Mouse (Mus musculus): ENCODE results near the gene Heatr5a.

Gene Heatr5a

DNA sequence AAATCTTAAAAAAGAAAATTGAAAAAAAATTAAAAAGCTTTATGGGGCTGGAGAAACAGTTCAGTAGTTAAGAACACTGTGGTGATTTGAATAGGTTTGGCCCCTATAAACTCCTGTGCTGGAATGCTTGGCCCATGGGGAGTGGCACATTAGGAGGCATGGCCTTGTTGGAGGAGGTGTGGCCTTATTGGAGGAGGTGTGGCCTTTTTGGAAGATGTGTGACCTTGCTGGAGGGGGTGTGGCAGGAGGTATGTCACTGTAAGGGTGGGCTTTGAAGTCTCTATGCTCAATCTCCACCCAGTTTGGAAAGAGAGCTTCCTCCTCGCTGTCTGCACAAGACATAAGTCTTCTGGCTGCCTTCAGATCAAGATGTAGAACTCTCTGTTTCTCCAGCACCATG lies 3.3 kb upstream of the Heatr5a start:
- in situ Hi-C loops (cut with MboI; ENCODE audit: low sequenced_read_pairs) = no loop called here

DNA sequence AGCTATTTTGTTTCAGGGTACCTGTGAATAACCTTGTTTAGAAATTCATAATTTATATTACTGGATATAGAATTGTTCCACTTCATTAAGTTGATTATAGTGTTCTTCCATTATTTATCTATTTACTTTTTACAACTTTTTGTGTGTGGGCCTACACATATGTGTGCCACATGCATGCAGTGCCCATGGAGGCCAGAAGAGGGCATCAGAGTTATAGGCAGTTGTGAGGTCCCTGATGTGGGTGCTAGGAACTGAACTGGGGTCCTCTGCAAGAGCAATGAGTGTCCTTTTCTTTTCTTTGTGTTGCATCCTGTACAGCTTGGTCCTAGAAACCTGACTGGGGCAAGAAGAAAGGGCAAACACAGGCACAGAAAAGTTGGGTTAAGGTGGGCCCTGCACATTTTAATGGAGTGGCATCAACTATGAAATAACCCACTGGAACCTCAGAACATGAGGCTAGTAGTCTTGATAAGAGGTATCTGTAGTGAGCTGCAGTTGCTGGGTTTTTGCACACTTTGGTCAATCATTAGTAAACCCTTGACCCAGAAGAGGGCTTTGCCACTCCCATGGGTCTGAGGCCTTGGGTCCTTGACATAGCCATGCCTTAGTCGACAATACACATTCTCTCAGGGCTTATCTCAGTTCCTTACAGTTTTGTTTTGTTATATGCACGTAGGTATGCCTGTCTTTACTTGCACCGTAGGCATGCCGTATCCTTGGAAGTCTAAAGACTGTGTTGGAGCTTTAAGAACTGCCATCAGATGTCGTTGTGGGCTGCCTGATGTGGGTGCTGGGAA lies 1.3 kb upstream of the Heatr5a start:
- in situ Hi-C loops (cut with MboI; ENCODE audit: low sequenced_read_pairs) = no loop called here

DNA sequence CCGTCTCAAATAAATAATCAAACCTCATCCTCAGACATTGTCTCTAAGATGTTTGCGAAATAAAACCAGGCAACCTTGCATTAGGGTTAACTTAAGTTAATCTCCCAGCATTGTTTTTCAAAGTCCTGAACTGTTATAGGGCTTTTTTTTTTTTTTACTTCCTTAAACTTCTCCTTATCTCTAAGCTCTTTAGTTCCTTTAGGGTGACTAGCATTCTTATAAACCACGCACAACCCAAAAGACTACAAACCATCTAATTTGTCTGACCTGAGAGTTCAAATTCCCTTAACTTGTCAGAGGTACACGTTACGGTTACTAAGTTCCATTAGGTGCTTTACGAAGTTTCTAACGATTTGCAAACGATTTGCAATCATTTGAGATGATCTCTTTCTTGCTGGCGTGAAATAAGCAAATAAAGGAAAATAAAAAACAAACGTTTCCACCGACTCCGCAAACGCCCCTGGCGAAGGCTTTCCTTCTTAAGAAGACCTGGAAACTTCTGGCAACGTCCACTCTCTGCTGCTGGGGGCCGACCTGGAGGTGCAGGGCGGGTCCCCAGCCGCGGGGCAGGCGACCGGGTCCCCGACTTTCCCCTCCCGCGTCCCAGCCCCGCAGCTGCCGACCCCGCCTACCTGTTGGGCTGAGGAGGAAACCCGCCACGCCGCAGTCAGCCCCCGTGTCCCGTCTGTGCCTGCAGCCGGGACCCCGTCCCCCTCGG lies 610 bp downstream of the Heatr5a start:
- in situ Hi-C loops (cut with MboI; ENCODE audit: low sequenced_read_pairs) = no loop called here

DNA sequence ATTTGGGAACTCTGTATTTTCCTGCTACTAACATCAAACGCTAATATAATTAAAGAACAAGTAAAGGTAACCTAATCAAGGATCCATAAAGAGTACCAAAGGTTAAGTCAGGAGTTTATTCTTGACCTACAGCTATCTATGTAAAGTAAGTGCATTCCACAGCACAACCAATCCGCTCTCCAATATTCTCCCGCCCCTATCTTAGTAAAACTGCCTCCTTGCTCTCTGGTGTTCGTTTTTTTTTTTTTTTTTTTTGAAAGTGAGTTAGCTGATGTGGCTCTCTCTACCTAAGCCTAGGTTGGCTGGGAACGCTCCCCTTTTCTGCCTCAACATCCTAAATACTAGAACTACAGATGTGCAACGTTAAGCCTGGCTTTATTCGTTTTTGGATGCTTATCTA lies 1.2 kb downstream of the Heatr5a start:
- in situ Hi-C loops (cut with MboI; ENCODE audit: low sequenced_read_pairs) = no loop called here

DNA sequence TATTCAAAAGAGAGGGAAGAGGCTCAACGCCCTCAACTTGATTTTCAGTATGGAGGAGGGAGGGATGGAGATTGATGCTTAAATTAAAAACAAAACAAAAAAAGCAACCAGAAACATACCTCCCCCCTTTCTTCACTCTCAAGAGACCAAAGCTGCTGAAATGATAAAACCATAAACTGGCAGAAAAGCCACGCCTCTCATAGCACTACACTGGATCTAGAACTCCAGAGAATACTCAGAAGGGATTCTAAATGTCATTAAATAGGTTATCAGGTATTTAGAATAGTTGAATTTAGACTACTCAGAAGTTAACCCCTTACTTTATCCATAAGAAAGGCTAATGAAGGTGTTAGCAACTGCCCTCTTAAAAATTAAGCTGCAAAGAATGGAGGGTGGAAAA lies 2.0 kb downstream of the Heatr5a start:
- in situ Hi-C loops (cut with MboI; ENCODE audit: low sequenced_read_pairs) = no loop called here

DNA sequence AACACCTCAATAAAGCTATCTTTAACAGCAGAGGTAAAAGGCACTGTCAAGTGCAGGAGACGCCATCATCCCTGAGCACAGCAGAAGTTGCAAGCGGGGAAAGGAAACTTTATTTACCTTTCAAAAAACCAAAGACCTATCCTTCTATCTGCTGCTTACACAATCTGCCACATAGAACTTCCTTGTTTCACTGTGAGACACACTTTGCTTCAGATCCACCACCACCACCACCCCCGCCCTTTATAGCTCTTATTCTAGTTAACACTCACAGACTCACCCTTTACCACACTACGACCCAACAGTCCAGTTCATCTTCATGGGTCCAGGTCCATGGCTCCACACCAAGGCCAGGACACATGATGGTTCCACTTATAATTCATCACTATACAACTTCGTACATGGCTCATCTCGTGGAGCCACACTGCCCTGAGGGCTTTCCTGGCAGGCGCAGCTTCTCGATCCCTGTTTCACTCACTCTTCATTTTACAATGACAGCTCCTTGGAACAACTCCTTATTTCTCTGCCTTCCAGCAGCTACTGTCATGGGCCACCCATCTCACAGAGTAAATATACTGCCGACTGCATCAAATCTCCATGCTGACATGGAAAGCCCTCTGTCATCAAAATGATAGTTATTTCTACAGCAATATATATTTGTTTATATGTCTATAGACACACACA lies 3.1 kb downstream of the Heatr5a start:
- in situ Hi-C loops (cut with MboI; ENCODE audit: low sequenced_read_pairs) = no loop called here

DNA sequence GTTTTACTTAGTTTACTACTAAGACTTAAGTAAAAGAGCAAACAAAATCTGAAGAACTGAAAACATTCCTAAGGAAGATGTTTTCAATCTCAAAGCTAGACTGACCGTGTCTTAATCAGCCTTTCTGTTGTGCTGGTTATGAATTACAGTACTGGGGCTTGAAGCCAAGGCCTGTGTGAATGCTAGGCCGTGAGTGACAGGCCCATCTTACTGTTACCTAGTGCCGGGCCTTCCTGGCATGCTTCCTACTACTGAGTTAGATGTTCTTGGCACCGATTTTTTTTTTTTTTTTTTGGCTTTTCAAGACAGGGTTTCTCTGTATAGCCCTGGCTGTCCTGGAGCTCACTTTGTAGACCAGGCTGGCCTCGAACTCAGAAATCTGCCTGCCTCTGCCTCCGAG lies 13.5 kb downstream of the Heatr5a start:
- in situ Hi-C loops (cut with MboI; ENCODE audit: low sequenced_read_pairs) = no loop called here

DNA sequence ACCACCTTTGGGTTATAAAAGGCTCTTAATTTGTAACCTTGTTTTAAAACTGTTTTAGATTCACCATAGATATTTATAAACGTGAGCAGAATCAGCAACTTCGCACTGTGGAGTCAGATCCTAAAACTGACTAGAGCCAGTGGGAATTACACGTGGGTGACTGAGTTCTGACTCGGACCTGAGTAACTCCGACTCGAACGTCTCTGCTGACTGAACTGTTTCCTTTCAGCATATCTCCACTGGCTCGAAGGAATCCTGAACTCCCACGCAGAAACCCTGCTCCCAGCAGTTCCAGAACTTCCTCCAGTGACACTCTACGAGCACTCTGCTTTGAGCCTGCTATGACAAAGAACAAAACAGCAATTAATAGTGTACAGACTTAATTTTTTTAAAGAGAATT lies 18.8 kb downstream of the Heatr5a start:
- in situ Hi-C loops (cut with MboI; ENCODE audit: low sequenced_read_pairs) = no loop called here

DNA sequence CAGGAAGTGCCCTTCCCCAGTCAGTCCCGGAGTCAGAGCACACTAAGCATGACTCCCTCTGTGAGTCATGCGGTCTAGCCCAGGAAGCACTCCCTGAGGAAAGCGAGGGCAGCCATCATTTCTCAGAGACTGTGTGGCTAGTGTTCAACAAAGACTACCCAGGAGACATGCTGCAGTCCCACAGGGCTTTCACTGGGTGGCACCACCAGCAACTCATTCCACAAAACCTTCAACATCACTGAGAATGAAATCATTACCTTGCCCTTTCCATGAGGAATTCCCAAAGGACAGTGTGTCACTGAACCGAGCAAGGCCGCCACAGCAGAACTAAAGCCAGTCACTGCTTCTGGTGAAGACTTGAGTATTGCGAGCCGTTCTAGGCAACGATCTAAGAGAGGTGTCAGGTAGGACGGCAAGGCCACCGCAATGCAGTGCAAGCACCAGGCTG lies 23.6 kb downstream of the Heatr5a start:
- in situ Hi-C loops (cut with MboI; ENCODE audit: low sequenced_read_pairs) = no loop called here

DNA sequence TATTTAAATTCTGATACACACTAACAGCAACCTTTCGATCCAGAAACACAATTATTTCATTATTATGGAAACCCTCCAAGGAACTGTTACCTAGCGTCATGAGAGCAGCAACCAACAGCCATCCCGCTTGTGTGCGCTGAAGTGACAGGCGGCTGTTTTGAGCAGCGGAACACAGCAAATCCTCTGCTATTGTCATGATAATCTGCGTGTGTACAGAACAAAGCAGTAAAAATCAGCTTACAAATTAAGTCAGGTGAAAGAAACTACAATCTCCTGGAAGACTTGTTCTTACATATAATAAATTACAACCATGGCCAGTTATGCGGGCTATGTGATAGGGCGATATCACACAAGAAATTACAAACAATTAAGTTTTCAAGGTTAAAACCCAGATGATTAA lies 25.8 kb downstream of the Heatr5a start:
- in situ Hi-C loops (cut with MboI; ENCODE audit: low sequenced_read_pairs) = no loop called here

DNA sequence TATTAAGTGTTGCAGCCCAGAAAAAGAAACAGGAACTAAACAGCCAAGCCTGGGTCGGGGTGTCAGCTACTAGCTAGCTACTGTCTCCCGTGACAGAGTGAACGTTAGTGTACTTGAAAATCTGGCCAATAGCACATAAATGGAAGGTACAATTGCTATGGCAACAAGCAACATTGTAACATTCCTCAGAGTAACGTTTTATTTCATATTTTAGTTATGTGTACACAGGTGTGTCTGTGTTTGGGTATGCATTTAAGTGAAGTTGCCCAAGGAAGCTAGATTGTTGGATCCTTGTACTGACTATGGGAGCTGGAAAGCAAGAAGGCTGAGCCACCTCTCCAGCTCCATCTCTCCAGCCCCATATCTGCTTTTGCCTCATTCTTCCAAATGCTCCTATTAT lies 31.3 kb downstream of the Heatr5a start:
- in situ Hi-C loops (cut with MboI; ENCODE audit: low sequenced_read_pairs) = no loop called here

DNA sequence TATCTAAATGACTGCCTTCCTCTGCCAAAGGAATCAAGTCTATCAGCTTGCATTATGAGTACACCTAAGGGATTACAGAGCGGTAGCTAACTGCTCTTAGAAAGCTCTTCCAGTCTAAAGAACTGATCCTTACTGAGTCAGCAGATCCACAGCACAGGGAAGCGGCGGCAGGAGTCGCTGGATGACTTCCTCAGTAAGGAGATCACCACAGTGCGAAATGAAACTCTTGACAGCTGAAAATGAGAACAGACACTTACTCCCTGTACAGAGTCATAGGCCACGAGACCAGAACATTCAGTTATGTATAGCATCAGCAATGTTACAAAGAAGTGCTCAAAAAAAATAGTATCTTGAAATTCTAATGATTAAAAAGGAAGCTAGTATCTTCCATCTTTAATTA lies 33.2 kb downstream of the Heatr5a start:
- in situ Hi-C loops (cut with MboI; ENCODE audit: low sequenced_read_pairs) = no loop called here

DNA sequence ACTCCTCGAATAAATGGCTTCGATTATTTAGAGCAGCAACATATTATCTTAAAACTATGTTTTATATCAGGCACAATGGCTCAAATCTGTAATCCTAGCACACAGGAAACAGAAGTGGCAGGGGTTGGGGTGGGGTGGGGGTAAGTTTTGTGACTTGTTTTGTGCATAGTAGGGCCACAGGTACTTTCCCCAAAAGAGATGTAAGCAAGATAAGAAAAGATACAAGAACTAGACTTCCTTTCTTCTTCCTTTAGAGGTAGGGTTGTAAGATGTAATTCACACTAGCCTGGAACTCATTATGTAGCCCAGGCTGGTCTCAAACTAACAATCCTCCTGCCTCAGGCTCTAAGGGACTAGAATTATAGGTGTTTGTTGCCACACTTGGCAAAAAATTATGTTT lies 41.5 kb downstream of the Heatr5a start:
- in situ Hi-C loops (cut with MboI; ENCODE audit: low sequenced_read_pairs) = no loop called here

DNA sequence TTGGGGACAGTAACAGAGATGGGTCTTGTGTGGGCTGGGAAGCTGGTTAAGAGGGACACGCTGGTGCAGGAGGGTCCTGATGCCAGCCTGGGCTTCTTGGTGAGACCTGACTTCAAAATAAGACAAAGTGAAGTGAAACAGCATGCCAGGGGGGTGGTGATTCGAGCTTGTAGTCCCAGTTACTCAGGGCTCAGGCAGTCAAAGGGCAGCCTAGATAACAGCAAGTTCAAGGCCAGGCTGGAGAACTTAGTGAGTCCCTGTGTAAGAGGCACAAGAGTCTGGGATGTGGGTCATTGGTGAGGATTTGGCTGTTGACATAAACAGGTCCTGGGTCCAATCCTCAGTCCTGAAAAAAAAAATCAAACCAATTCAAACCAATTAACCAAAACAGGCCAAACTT lies 53.9 kb downstream of the Heatr5a start:
- in situ Hi-C loops (cut with MboI; ENCODE audit: low sequenced_read_pairs) = no loop called here

DNA sequence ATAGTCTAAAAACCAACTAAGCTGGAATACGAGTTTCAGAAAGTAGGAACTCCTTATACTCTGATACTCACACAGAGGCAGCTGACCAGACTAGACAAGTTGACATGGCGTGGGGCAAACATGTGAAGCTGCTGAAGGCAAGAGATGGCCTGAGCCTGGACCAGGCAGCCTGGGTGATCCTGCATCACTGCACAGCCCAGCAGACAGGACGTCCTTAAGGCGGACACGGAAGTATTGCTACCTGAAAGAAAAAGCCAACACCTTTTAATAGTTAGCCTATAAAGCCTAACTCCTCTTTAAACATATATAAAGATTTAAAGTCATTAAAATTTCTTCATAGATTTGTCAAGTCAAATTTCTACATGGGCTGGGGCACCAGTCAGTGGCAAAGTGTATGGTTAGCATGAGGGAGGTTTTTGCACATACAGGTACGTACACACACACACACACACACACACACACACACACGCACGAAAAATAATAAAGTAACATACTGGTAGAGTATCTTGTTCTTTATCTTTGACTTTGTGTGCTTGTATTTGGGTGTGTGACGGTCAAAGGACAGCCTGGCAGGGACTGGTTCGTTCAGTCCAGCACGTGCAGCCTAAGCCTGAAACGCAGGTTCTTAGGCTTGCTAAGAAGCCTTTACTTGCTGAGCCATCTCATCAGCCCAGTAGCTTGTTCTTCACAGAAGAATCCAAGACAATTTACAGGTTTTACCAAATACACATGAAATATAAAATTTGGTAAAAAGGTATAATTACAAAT lies 56.0 kb downstream of the Heatr5a start:
- in situ Hi-C loops (cut with MboI; ENCODE audit: low sequenced_read_pairs) = no loop called here

DNA sequence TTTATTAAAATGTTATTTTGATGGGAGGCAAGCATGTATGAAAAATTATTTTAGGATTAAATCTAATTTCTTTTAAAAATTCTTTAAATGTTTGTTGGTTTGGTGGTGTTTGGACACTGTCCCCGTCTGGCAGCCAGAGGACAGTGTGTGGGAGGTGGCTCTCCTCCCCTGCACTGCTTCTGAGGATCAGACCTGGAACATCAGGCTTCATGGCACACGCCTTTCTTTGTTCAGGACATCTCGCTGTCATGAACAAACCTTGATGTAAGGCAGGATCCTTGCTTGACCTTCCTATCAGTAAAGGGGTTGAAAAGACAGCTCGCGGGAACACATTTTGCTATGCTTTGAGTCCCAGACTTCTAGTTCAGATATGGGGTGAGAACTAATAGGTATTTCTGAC lies 61.9 kb downstream of the Heatr5a start:
- in situ Hi-C loops (cut with MboI; ENCODE audit: low sequenced_read_pairs) = no loop called here

DNA sequence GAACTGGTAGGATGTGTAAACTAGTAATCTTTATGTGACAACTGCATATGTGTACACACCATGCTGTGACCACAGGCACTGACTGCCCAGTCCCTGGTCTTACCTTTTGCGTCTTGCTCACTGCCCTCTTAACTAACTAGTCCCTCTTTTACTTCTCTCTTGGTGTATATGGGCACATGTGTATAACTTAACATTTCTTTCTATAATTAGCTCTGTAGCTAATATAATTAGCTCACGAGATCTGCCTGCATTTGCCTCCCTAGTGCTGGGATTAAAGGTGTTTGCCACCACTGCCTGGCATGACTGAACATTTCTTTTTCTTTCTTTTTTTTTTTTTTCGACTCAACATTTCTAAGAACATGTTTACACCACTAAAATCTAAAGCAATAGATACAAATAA lies 63.6 kb downstream of the Heatr5a start:
- in situ Hi-C loops (cut with MboI; ENCODE audit: low sequenced_read_pairs) = no loop called here

DNA sequence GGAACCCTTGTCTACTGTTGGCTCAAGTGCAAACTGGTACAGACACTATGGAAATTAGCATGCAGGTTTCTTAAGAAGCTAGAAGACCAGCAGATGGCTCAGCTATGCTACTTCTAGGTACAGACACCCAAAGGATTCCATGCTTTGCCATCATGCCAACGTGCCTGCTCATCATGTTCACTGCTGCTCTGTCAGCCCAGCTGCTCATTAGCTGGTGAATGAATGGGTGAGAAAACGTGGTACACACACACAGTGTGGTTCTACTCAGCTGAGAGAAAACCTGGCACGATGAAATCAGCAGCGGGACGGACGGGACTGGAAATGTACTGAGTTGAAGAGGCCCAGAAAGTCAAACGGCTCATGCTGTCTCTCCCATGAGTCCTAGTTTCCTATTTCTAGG lies 70.6 kb downstream of the Heatr5a start:
- in situ Hi-C loops (cut with MboI; ENCODE audit: low sequenced_read_pairs) = no loop called here

DNA sequence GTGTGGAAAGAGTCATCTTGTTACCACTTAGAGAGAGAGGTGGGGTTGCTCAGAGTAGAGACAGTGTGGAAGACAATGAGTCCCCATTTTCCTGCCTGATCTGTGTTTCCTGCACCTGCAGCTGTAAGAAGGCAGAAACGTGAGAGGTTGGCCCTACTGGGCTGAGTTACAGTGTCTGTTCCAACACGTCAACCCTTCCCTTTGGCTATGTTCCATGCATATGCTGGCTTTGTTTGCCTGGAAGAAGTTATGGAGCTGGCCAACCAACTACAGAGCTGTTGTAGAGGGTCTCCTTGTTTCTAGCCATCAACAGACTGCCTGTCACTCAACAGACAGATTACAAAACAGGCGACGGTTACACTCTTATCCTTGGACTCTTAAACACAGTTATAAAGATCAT lies 74.2 kb downstream of the Heatr5a start:
- in situ Hi-C loops (cut with MboI; ENCODE audit: low sequenced_read_pairs) = no loop called here

DNA sequence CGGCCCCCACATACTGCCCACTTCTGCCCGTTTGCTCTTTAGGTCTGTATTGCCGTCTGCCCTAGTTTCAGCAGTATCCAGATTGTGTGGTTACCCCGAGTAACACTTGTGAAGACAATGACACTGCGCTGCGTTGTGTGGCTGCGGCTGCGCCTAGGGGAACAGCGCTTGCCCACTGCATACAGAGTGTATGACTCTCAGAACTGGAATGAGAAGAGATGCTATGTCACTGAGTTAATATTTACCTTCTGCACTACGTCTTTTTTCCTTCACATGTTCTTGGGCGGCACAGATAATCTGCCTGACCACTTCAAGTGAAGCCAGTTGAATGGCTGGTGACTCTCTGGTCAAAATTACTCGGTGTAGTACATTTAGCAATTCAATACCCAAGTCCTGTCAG lies 82.5 kb downstream of the Heatr5a start:
- in situ Hi-C loops (cut with MboI; ENCODE audit: low sequenced_read_pairs) = no loop called here

Measured in CH12F3 (cell line).